Mouse (Mus musculus): ENCODE data around the gene Unc50.

The Unc50 gene

DNA sequence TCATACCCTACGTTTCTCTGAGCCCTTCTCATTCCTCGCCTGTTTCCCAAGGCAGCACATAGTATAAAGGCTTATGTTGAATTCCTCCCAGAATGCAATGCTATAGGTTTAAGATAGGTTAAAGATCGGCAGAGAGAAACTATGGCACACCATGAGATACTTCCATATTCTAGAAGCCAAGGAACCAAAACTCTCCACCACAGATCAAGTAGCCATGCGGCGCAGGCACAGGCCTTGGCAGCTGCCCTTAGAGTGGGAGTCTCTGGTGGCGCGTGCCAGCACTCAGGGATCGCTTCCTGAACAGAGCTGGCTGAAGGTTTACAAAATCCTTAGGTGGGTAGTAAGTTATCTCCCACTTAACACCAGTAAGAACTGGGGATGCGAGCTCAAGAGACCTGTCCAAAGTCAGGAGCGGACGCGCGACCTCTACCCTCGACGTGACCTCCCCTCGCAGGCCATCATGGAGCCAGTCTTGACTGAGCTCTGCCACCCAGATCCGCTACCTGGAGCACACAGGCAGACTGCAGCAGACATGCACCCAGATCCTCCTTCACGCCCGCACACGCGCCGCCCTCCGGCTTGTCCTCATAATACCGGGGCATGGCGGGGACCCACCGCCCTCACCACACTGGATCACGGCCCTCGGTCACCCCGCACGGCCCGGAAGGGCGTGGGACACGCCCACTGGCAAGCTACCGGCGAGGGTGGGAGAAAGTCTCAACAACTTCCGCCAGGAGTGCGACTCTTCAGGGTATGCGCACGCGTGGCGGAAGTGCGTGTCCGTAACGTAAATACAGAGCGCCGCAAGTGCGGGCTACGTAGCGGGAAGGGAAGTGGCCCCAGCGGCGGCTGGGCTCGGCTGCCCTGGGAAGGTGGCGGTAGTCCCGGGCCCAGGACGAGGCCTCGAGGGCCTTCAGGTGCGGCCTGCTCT is at the start of gene Unc50, which contains the start of gene Coa5:
TSS of gene Unc50 (plus strand) at position 774 of the 931 bp plus-strand sequence.
TSS of gene Coa5 (minus strand) at position 738 of the 931 bp plus-strand sequence.
- in situ Hi-C loops (cut with MboI, MseI) = no loop called here

DNA sequence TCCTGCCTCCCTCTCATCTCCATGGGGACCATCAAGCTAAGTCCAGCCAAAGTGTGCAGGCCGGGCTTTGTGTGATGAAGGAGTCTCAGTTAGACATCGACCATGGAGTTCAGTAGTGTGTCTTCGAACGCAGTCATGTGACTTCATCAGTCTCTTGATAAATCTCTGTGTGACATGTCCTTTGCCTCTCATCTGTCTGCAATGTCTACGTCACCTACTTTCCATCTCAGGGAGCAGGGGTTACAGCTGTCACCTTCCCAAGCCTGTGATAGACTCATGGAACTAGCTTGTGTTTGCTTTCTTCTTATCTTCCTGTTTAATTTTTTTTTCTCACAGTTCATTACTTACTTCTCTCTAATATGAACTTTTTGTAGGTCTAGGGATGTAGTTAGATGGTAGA is 49.0 kb upstream of the Unc50 start:
- in situ Hi-C loops (cut with MboI, MseI) = no loop called here

GRCm38 (mm10) chr1:37384304-37384703 is 45.6 kb upstream of the Unc50 start:
- in situ Hi-C loops (cut with MboI, MseI) = no loop called here

DNA sequence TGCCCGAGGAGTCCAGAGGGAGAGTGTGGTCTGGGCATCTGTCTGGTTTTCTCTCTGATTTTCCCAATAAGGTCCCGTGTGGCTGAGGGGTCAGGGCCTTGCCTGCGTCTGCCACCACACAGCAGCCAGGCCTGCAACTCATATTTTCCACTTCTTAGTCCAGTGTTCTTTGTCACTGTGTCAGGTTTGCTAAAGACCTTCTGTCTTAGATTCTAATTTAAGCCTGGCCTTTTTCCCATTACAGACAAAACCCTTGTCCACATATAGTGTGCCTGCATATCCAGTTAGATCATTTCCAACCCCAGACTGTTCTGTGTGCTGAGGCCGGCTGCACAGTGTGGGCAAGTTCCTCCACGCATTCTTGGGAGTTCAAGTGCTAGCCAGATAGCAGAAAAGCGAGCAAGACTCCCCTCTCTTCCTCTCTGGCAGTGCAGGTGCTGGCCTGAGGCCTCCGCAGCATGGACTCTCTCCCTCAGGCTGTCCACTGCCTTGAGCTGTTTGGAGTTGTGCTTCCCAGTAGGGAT is 43.4 kb upstream of the Unc50 start:
- in situ Hi-C loops (cut with MboI, MseI) = no loop called here

DNA sequence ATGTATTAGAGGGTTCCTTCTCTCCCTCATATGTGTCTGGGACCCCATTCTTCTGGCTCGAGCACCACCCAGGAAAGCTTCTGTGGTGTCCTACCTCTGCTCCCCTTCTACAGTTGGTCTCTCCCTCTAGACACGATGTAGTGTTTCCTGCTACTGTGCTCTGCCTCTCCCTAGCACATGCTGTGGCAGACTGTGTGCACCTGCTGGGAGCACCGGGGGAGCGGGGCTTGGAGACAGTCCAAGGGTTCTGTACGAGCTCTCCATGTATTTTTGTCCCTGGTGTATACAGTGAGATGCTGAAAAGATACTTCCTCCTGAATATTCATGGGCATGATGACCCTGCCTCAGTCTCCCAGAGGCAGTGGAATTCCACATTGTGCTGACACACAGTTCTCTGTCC is 36.8 kb upstream of the Unc50 start:
- in situ Hi-C loops (cut with MboI, MseI) = no loop called here

GRCm38 (mm10) chr1:37396481-37396880 is 33.5 kb upstream of the Unc50 start:
- in situ Hi-C loops (cut with MboI, MseI) = no loop called here

- in situ Hi-C loops (cut with MboI, MseI) = no loop called here
These were observed 31.0 kb upstream of the Unc50 start for GRCm38 (mm10) chr1:37398961-37399360.

- in situ Hi-C loops (cut with MboI, MseI) = loop anchor here (5.0 kb wide), 2 partner anchors 62 to 127 kb away; no protein-coding TSS in a partner anchor
These were observed 30.2 kb upstream of the Unc50 start for GRCm38 (mm10) chr1:37399734-37400133.

DNA sequence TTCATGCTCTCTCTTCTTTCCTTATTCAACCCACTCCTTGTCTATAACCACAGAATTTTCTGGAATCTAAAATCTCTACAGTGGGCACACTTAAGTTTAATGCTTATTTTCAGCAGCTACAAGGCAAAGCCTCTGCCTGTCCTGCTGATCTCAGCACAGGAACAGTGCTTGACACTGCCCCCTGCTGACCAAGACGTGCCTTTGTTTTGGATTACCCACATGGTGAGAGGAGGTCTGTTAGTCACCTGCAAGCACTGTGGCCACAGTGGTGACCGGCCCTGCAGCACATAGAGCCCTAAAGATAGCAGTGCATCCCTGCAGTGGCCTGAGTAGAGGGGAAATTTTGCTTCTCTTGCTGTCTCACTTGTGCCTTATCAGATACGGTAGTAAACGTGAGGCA is 28.3 kb upstream of the Unc50 start:
- in situ Hi-C loops (cut with MboI, MseI) = loop anchor here (5.0 kb wide), 2 partner anchors 64 to 129 kb away; no protein-coding TSS in a partner anchor

DNA sequence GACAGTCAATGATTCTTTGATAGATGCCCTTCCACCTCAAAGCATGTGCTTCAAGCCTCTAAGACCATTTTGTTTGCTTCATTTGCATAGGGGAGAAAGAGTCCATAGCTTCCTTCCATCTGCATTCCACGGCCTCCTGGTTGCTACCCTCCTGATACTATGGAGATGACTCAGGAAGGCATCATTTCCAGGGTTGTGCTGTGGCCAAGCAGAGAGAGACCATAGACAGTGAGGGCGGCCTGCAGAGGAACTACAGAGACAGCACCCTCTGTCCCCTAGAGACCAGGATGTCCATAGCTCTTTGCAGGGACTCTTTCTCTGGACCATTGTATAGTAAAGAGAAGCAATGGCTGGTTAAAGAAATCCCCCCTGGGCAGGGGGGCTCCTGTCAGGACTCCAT is 24.8 kb upstream of the Unc50 start:
- in situ Hi-C loops (cut with MboI, MseI) = no loop called here

- in situ Hi-C loops (cut with MboI, MseI) = no loop called here
These were observed 22.7 kb upstream of the Unc50 start for GRCm38 (mm10) chr1:37407228-37407627.

GRCm38 (mm10) chr1:37408059-37408458 is 21.9 kb upstream of the Unc50 start:
- in situ Hi-C loops (cut with MboI, MseI) = no loop called here

GRCm38 (mm10) chr1:37408678-37409077 is 21.3 kb upstream of the Unc50 start:
- in situ Hi-C loops (cut with MboI, MseI) = no loop called here

DNA sequence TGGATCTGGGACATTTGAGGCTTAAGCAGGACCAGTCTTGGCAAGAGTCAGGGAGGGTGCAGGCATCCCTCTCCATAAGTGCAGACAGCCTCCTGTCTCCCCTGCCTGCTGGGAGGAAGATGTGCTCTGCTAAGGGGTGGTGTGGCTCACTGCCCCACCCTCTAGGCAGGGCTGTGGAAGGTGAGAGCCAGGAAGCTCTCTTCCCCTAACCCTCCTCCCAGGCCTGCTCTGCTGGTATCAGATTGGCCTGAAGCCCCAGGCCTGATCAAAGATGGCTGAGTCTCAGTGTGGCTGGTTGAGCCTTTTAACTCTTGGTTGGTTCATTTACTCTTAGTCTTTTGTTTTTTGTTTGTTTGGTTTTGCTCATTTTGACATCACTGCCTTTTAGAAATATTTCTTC is 20.3 kb upstream of the Unc50 start:
- in situ Hi-C loops (cut with MboI, MseI) = no loop called here

DNA sequence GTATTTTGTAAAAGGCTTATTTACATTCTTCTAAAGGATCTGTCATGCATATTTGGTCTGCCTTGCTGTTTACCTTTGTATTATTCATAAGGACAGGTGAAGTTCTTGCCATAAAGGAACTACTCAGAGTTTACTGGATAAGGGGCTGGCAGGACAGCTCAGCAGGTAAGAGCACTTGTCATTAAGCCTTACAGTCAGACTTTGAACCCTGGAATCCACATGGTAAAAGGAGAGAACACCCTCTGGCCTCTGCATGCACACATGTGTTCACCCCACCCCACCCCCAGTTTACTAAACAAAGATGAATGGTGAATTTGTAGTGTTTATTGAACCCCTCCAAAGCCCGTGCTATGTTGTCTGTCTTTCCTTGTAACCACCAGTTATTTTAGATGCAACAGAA is 14.5 kb upstream of the Unc50 start:
- in situ Hi-C loops (cut with MboI, MseI) = no loop called here

GRCm38 (mm10) chr1:37419420-37419819 is 10.5 kb upstream of the Unc50 start:
- in situ Hi-C loops (cut with MboI, MseI) = no loop called here

DNA sequence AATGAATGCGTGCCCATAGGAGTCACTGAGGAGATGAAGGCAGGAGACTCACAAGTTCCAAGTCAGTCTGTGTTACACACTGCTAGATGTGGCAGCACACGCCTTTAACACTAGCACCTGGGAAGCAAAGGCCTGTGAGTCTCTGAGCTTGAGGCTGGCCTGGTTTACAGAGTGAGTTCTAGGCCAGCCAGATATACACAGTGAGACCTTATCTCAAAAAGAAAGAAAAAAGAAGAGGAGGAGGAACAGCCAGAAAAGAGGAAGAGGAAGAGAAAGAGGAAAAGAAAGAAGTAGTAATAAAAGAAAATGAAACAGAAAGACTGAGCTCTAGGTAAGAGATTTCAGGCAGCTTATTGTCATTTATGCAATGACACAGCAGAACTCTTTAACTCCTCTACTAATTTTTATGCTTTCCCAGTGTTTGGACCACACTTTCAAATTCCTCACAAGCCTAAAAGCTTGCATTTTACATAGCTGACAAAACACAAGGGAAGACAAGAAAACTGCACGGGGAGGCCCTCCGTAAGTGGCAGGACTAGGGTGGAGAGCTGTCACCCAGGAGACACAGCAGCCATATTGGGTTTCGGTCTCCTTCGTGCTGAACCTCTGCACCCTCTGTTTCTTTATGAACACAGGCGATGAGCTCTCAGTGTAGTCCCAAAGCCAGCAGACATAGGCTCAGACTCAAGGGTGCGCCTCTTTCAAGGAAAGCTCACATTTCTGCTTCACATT is 2.6 kb upstream of the Unc50 start:
- in situ Hi-C loops (cut with MboI, MseI) = no loop called here

DNA sequence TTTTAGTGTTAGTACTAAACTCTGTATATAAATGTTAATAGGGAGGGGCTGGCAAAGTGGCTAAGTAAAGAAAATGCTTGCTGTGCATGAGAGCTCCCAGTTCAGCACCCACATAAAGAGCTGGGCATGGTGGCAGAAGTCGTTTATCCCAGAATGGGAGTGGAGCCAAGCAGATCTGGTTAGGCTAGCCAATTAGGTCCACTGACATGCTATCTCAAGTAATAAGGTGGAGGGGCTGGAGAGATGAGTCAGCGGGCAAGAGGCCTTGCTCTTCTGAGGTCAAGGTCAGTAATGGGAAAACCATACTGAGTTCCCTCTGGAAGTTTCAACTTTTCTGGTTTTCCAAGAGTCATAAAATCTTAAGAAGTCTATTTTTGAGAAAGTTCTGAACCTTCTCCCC is 1.0 kb upstream of the Unc50 start:
- in situ Hi-C loops (cut with MboI, MseI) = no loop called here

GRCm38 (mm10) chr1:37430297-37430840 is 430 bp downstream of the Unc50 start:
- in situ Hi-C loops (cut with MboI, MseI) = no loop called here

- in situ Hi-C loops (cut with MboI, MseI) = no loop called here
These were observed 6.5 kb downstream of the Unc50 start for GRCm38 (mm10) chr1:37436419-37436818.

- in situ Hi-C loops (cut with MboI, MseI) = no loop called here
These were observed 13.2 kb downstream of the Unc50 start for GRCm38 (mm10) chr1:37442848-37443835.
